Mouse (Mus musculus) cerebellum, adult 2 months (tissue): ENCODE data around the gene Ccdc185. TPM values are rescaled to one million over a fixed set of nuclear protein-coding genes. Genes with fewer than 3 reads are reported as not detected.
A peak's percentile ranks its signal among the peaks of the same experiment; 100 is the strongest.

Experiments
- DNase-seq, 2 experiments: peaks; one replicate each; pipeline ENCODE4 v3.0.0; 2021
- H3K27ac ChIP-seq: fragments of 200-500 bp; 2 replicates; pipeline ENCODE4 v1.5.1; 2012; ENCODE audit warnings: low read length, control low read depth, inconsistent platforms; ENCODE audit not compliant: insufficient read depth
- H3K27me3 ChIP-seq: fragments of 200-500 bp; 2 replicates; pipeline ENCODE4 v1.6.1; 2012; ENCODE audit warnings: inconsistent platforms, mild to moderate bottlenecking, low read length, moderate library complexity; ENCODE audit not compliant: control insufficient read depth, insufficient read depth
- H3K4me1 ChIP-seq: fragments of 200-500 bp; 2 replicates; pipeline ENCODE4 v1.6.1; 2011; ENCODE audit warnings: low read length; ENCODE audit not compliant: control insufficient read depth, insufficient read depth
- H3K4me3 ChIP-seq: fragments of 200-500 bp; replicated peaks from 2 replicates; pipeline ENCODE3; 2011; ENCODE audit warnings: mild to moderate bottlenecking, low read depth, low read length, control low read depth; ENCODE audit not compliant: insufficient read depth
- CTCF ChIP-seq: fragments of 200-500 bp; IDR thresholded peaks from 2 replicates; pipeline ENCODE4 v1.5.1; 2011; ENCODE audit warnings: low read depth, mild to moderate bottlenecking, control low read depth, low read length, moderate library complexity, borderline replicate concordance; ENCODE audit not compliant: insufficient read depth
- POLR2A ChIP-seq: fragments of 200-500 bp; IDR thresholded peaks from 2 replicates; pipeline ENCODE4 v1.6.1; 2011; ENCODE audit warnings: low read length, control low read depth, borderline replicate concordance; ENCODE audit not compliant: insufficient read depth
- WGBS: fragments of 180-500 bp; shearing (Covaris S2); methylation state at CpG from one replicate; pipeline ENCODE4 v1.1.7; 2018; 5-methylcytosine and 5-hydroxymethylcytosine counted together
- polyA plus RNA-seq: library from polyadenylated mRNA; depleted of rRNA; stranded (reverse); fragments of >200 nt; gene quantifications from 2 replicates; pipeline ENCODE4 v1.2.3, GENCODE M21; 2012

Gene Ccdc185
- polyA plus RNA-seq, 1 experiment, result not detected

DNA sequence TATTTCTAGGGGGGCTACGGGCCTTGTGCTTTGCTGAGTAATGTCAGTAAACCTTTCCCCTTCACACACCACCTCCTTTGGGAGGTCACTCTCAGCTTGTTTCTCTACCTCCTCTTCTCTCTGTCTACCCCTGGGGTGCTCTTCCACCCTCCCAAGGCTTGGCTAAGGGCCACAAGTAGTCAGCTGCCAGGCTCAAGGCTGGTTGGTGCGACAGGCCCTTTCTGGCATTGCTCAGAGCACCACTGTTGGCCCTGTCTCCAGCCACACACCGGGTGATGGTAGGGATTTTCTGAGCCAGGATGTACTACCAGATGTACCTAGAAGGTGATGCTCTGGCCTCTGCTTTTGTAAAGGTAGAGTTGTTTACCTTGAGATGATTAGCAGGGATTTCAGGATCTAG is 35.8 kb upstream of the Ccdc185 start:
- peaks cover 4% of the 10 kb centered on the region for H3K4me1 ChIP-seq
- no peaks in the 10 kb centered on the region for H3K27me3 ChIP-seq
- TF ChIP-seq POLR2A (no peak), CTCF (no peak)
- no peak overlapping the region for H3K27ac ChIP-seq
- H3K4me3 ChIP-seq, result no peak overlapping the region
- WGBS, result 41% methylated on average over 3 of the region's 3 CpGs
- peak in 1 of 2 experiments; percentile 30 for DNase-seq

DNA sequence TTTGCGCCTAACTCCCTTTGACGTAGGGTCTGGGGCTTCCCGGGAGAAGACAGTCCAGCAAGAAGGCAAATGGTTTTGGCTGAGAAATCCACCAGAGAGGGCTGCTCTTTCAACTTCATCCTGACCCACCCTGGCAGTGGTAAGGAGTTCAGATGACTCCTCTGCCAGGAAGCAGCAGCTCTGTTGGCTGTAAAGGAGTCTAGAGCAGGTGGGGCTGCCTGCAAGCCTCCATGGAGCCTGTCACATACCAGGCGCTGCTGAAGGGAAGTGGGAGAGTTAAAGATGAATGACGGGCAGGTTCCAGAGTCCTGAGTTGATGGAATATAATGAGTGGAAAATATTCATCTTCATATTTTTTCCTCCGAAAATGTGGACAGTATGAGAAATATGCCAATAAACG is 34.8 kb upstream of the Ccdc185 start:
- Histone ChIP-seq H3K4me3 (no peak overlapping the region), H3K27me3 (no peaks in the 10 kb centered on the region), H3K4me1 (peaks cover 6% of the 10 kb centered on the region), H3K27ac (no peak overlapping the region)
- WGBS, result 73% methylated on average over 7 of the region's 7 CpGs
- TF ChIP-seq POLR2A (no peak), CTCF (no peak)
- no peak for DNase-seq

DNA sequence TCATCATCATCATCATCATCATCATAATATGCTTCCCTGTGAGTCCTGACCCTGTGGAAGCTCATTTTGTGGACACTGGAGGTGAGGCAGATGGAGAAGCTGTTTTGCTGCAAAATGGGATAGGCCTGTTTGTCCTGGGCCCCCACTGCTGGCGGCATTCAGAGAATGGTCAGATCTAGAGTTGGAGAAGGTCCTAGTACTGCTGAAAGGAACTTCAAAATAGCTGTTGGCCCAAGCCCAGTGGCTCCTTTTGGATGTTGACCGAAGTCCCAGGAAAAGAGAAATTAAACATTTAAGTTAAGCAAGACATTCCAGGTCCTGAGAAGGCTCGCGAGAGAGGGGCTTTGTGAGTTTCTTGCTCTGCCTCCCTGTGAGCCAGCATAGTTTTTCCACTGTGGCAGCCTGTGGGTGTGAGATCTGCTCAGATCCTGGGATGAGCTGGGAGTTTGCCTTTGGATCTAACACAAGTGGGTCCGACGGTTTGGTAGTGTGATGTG is 30.1 kb upstream of the Ccdc185 start:
- H3K4me1 ChIP-seq, result peaks cover 8% of the 10 kb centered on the region
- H3K4me3 ChIP-seq, result no peak overlapping the region
- no peak overlapping the region for H3K27ac ChIP-seq
- TF ChIP-seq CTCF (no peak), POLR2A (no peak)
- WGBS, result 94% methylated on average over 6 of the region's 6 CpGs
- no peak for DNase-seq
- H3K27me3 ChIP-seq, result no peaks in the 10 kb centered on the region

DNA sequence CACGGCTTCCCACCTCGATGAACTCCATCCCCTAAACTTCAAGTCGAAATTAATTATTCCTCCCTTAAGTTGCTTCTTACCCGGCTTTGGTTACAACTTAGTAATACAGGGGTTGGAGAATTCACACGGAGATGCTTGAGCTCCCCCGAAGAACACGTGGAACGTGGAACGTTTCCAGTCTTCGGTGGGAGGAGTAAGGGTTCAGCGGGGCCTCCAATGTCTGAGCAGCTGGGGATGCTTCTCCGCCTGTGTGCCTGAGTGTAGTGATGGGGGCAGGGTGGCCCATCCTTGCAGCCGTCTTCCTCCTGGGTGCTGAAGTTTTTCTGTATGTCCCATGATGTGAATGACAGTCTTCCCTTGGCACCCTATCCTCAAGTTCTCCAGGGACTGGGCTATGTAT is 29.2 kb upstream of the Ccdc185 start:
- no peak overlapping the region for H3K4me3 ChIP-seq
- TF ChIP-seq CTCF (no peak), POLR2A (no peak)
- no peaks in the 10 kb centered on the region for H3K27me3 ChIP-seq
- no peak overlapping the region for H3K27ac ChIP-seq
- H3K4me1 ChIP-seq, result peaks cover 8% of the 10 kb centered on the region
- 82% methylated on average over 13 of the region's 13 CpGs for WGBS
- DNase-seq, result no peak

DNA sequence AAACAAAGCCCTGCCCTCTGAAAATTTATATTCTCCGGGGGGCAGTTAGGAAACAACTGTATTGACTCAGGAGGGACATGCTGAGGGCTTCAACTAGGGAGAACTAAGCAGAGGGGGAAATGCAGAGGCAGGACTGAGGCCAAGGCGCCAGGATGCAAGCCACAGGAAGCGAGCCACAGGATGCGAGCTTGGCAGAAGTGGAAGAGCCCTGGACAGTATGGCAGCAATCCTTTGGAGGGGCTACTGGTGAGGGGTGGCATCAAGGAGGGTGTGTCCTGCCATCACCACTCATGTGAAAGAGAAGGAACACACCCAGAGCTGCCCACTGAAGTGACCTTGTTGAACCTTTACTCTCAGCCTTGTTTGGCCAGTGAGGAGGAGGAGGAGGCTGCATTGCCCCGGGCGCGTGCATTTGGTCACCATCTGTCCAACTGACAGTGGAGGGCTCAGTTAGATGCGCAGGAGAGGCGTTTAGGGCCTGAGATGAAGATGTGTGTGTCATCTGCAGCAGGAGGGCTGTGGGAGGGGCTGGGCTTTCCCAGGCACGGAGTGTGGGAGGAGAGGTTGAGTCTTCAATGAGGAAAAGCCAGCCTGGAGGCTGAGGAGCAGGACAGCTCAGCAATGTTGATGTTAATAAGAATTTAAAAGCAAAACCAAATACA is 27.9 kb upstream of the Ccdc185 start:
- peaks cover 8% of the 10 kb centered on the region for H3K4me1 ChIP-seq
- H3K4me3 ChIP-seq, result no peak overlapping the region
- H3K27ac ChIP-seq, result no peak overlapping the region
- TF ChIP-seq CTCF, result no peak
- TF ChIP-seq POLR2A, result no peak
- DNase-seq, result peak; percentile 42 to 56
- WGBS, result 30% methylated on average over 10 of the region's 10 CpGs
- H3K27me3 ChIP-seq, result no peaks in the 10 kb centered on the region

DNA sequence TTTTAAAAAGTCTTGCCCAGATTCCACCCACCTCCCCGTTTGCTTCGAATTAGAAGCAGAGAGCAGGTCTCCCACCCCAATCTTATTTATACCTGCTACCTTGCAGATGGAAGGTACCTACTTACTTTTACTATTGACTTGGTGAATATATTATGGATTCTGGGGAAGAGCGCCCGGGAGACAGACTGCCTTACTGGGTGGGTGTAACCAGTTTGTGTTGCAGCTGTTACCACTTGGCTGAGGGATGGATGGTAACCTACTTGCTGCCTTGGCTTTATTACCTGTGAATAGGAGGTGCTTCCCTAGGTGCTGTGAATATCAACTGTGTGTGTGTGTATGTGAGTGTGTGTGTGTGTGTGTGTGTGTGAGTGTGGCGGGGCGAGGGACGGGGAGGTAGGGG is 26.6 kb upstream of the Ccdc185 start:
- Histone ChIP-seq H3K4me1 (peaks cover 8% of the 10 kb centered on the region), H3K27ac (no peak overlapping the region), H3K27me3 (no peaks in the 10 kb centered on the region), H3K4me3 (no peak overlapping the region)
- WGBS, result 95% methylated on average over 7 of the region's 7 CpGs
- DNase-seq, result no peak
- TF ChIP-seq POLR2A, result no peak
- no peak for TF ChIP-seq CTCF

DNA sequence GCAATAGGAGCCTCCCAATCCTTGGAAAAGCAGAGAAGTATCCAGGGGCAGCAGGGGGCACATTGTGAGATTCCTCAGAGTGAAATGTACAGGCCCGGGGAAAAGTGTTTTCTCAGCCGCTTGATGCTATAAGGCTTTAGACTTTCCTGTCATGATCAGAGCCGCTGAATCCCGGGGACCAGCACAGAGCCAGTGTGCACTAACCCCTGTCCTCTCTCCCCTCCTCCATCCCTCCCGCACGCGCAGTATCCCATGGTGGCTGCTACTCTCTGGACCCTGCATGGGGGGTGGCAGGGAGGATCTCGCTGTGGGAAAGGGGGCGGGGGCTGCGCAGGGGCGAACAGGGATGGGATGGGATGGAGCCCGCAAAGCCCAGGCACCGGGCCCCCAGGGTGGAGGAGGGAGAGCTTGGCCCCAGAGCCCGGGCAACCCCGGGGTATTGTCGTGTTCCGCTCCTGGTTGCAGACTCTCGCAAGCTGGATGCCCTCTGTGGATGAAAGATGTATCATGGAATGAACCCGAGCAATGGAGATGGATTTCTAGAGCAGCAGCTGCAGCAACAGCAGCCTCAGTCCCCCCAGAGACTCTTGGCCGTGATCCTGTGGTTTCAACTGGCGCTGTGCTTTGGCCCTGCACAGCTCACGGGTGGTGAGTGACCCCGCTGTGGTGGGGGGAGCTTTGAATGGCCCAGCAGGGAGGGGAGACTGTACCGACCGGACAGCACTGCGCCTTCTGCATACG is 15.7 kb upstream of the Ccdc185 start:
- peak; percentile 49 to 53 for DNase-seq
- H3K4me3 ChIP-seq, result peak overlapping the region; percentile 81
- no peak for TF ChIP-seq POLR2A
- TF ChIP-seq CTCF, result no peak
- H3K27ac ChIP-seq, result peak overlapping the region; percentile 49; the same call in 1 of the 2 replicates
- H3K4me1 ChIP-seq, result no peaks in the 10 kb centered on the region
- 3% methylated on average over 26 of the region's 27 CpGs for WGBS
- no peaks in the 10 kb centered on the region for H3K27me3 ChIP-seq

DNA sequence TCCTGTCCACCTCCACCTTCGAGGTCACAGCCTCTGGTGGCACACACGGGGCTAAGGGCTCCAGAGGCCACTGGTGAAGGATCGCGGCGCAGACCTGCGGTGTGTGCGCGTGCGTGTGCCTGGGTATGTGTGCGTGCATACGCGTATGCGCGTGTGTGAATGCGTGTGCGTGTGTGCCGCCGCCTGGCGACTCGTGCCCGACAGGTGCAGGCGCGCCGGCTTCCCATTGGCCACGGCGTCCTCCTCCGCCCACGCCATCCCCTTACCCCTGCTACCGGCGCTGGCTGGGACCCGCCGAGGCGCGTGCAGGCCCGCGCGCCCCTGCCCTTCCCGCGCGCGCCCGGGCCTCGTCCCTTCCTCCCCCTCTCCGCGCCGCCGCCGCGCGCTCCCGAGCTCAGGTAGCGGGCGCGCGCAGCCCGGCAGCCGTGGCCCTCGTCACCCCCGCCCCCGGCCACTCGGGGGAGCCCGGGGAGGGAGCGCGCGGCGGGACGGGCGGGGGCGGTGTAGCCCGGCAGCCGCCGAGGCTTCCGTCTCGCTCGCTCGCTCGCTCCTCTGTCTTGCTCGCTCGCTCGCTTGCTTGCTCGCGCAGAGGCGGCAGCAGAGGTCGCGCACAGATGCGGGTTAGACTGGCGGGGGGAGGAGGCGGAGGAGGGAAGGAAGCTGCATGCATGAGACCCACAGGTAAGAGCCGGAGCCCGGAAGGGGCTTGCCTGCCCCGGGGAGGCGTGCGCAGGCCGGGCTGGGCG is 14.9 kb upstream of the Ccdc185 start, which contains the start of gene Susd4:
Susd4 (plus strand) TSS at position 145 of the 746 bp plus-strand sequence.
- no peaks in the 10 kb centered on the region for H3K4me1 ChIP-seq
- H3K27ac ChIP-seq, result peak within 1 kb of the TSS; percentile 49
- peak; percentile 89 to 90 for DNase-seq
- peak; percentile 67 for TF ChIP-seq POLR2A
- no peak; the same call in 1 of the 2 replicates for TF ChIP-seq CTCF
- no peaks in the 10 kb centered on the region for H3K27me3 ChIP-seq
- H3K4me3 ChIP-seq, result peak within 1 kb of the TSS; percentile 87
- WGBS, result under 1% methylated on average over 86 of the region's 95 CpGs
